Mouse (Mus musculus) stomach, embryonic 16.5 days (tissue): ENCODE data around the gene Zfp57. TPM values are rescaled to one million over a fixed set of nuclear protein-coding genes. Genes with fewer than 3 reads are reported as not detected.

Experiments
- polyA plus RNA-seq: library from polyadenylated mRNA; unstranded; fragments of >200 nt; fragmentation: Nextera tagmentation; extraction: Ambion mirVana; gene quantifications from 2 replicates; pipeline ENCODE4 v1.2.1, GENCODE M21; 2015

The Zfp57 gene
- polyA plus RNA-seq, 1 experiment from 2014 or later = 50.3 TPM

Other genes starting within 250 kb of the Zfp57 start
- not detected in 2 replicates for gene H2-M10.5, start 228.3 kb upstream of the Zfp57 start, polyA plus RNA-seq
- not detected in 2 replicates for gene H2-M10.6, start 189.0 kb upstream of the Zfp57 start, polyA plus RNA-seq
- gene Trim26, start 164.0 kb upstream of the Zfp57 start, polyA plus RNA-seq = 39.9 and 41.3 TPM in 2 replicates
- gene Trim15, start 134.0 kb upstream of the Zfp57 start, polyA plus RNA-seq = 0.83 and 1.2 TPM in 2 replicates
- gene Trim10, start 131.6 kb upstream of the Zfp57 start, polyA plus RNA-seq = 12.0 and 12.4 TPM in 2 replicates
- gene Trim40, start 111.0 kb upstream of the Zfp57 start, polyA plus RNA-seq = 0.08 and 0.10 TPM in 2 replicates
- 5.3 and 6.3 TPM in 2 replicates for gene Trim31, start 103.0 kb upstream of the Zfp57 start, polyA plus RNA-seq
- gene Rnf39, start 58.2 kb upstream of the Zfp57 start, polyA plus RNA-seq = 3.4 and 5.9 TPM in 2 replicates
- gene Ppp1r11, start 49.4 kb upstream of the Zfp57 start, polyA plus RNA-seq = 97.4 and 109 TPM in 2 replicates
- gene Znrd1, start 42.6 kb upstream of the Zfp57 start, polyA plus RNA-seq = 70.3 and 79.7 TPM in 2 replicates
- 4.2 and 5.6 TPM in 2 replicates for gene Znrd1as, start 42.6 kb upstream of the Zfp57 start, polyA plus RNA-seq
- gene 2410137M14Rik, start 19.9 kb upstream of the Zfp57 start, polyA plus RNA-seq = not detected in 2 replicates
- 0.35 and 0.43 TPM in 2 replicates for gene H2-M5, start 11.6 kb upstream of the Zfp57 start, polyA plus RNA-seq
- gene Mog, start 22.2 kb downstream of the Zfp57 start, polyA plus RNA-seq = 0.21 TPM in 1 of 2 replicates, not detected in the other
- gene Gabbr1, start 44.8 kb downstream of the Zfp57 start, polyA plus RNA-seq = 7.2 and 7.5 TPM in 2 replicates
- not detected in 2 replicates for gene Olfr90, start 87.3 kb downstream of the Zfp57 start, polyA plus RNA-seq
- not detected in 2 replicates for gene Olfr91, start 97.1 kb downstream of the Zfp57 start, polyA plus RNA-seq
- gene Olfr92, start 118.9 kb downstream of the Zfp57 start, polyA plus RNA-seq = not detected in 2 replicates
- gene Olfr93, start 160.3 kb downstream of the Zfp57 start, polyA plus RNA-seq = not detected in 2 replicates
- gene Ubd, start 192.7 kb downstream of the Zfp57 start, polyA plus RNA-seq = not detected in 2 replicates
- not detected in 2 replicates for gene Olfr94, start 199.8 kb downstream of the Zfp57 start, polyA plus RNA-seq
- not detected in 2 replicates for gene Olfr95, start 212.0 kb downstream of the Zfp57 start, polyA plus RNA-seq
- not detected in 2 replicates for gene Olfr96, start 219.0 kb downstream of the Zfp57 start, polyA plus RNA-seq
- not detected in 2 replicates for gene Olfr97, start 236.2 kb downstream of the Zfp57 start, polyA plus RNA-seq